Mouse (Mus musculus) hindbrain, embryonic 11.5 days (tissue): ENCODE measurements around the gene Senp5. TPM values are rescaled to one million over a fixed set of nuclear protein-coding genes. Genes with fewer than 3 reads are reported as not detected.
"Not testable (repeated sequence)": the region's sequence is repeated elsewhere in the genome, so short reads cannot be mapped to it uniquely, and the experiment has no call there.

ENCODE experiments used
- ATAC-seq: fragments of 200-750 bp; cut with Nextera tagmentation; 2 replicates; pipeline ENCODE4 v1.8.0; 2017; ENCODE audit warnings: mild to moderate bottlenecking, moderate TSS enrichment, moderate library complexity; ENCODE audit not compliant: low FRiP score
- DNase-seq: peaks from one replicate; pipeline ENCODE4 v3.0.0-alpha.2; 2015; ENCODE audit warnings: low spot score
- H3K27ac ChIP-seq: fragments of 300-500 bp; sonication (generic); 2 replicates; pipeline ENCODE4 v1.5.1; 2014; ENCODE audit warnings: mild to moderate bottlenecking, low read depth, low read length
- H3K27me3 ChIP-seq: fragments of 300-500 bp; sonication (generic); 2 replicates; pipeline ENCODE4 v1.6.1; 2014; ENCODE audit warnings: mild to moderate bottlenecking, low read length, moderate library complexity, mixed read lengths; ENCODE audit not compliant: control insufficient read depth, insufficient read depth
- H3K36me3 ChIP-seq: fragments of 300-500 bp; sonication (generic); 2 replicates; pipeline ENCODE4 v1.6.1; 2014; ENCODE audit warnings: mild to moderate bottlenecking, low read length, moderate library complexity, mixed read lengths; ENCODE audit not compliant: control insufficient read depth, insufficient read depth
- H3K4me1 ChIP-seq: fragments of 300-500 bp; sonication (generic); replicated peaks from 2 replicates; pipeline ENCODE4 v1.6.1; 2014; ENCODE audit warnings: low read length, mixed read lengths; ENCODE audit not compliant: control insufficient read depth, insufficient read depth
- H3K4me2 ChIP-seq: fragments of 300-500 bp; sonication (generic); replicated peaks from 2 replicates; pipeline ENCODE4 v1.6.1; 2014; ENCODE audit warnings: mild to moderate bottlenecking, low read depth, low read length
- H3K4me3 ChIP-seq: fragments of 300-500 bp; sonication (generic); 2 replicates; pipeline ENCODE4 v1.5.1; 2014; ENCODE audit warnings: low read depth, low read length
- H3K9ac ChIP-seq: fragments of 300-500 bp; sonication (generic); 2 replicates; pipeline ENCODE4 v1.6.1; 2014; ENCODE audit warnings: low read depth, low read length
- H3K9me3 ChIP-seq: fragments of 300-500 bp; sonication (generic); 2 replicates; pipeline ENCODE4 v1.6.1; 2016; ENCODE audit warnings: low read length; ENCODE audit not compliant: control insufficient read depth
- WGBS: fragments of 180-500 bp; shearing (Covaris S2); extraction: QIAGEN DNeasy Blood & Tissue Kit; methylation state at CpG from one replicate; pipeline ENCODE4 v1.1.7; 2014; 5-methylcytosine and 5-hydroxymethylcytosine counted together
- polyA plus RNA-seq: library from polyadenylated mRNA; unstranded; fragments of >200 nt; fragmentation: Nextera tagmentation; extraction: Ambion mirVana; gene quantifications from 2 replicates; pipeline ENCODE4 v1.2.1, GENCODE M21; 2014

The Senp5 gene
- polyA plus RNA-seq, 1 experiment from 2014 or later = 18.3 TPM

- H3K4me1 ChIP-seq = peaks cover 8% of the 10 kb centered on the region; the same call in 1 of the 2 replicates
- peak overlapping the region; percentile 87 for H3K4me2 ChIP-seq
- H3K27ac ChIP-seq = no peak overlapping the region
- WGBS = 40% methylated on average over 8 of the region's 8 CpGs
- peak overlapping the region; percentile 85 for H3K4me3 ChIP-seq
- DNase-seq = peak; percentile 5
- no peak for ATAC-seq
- H3K9me3 ChIP-seq = no peaks in the 10 kb centered on the region
- peak overlapping the region; percentile 92 for H3K9ac ChIP-seq
- H3K36me3 ChIP-seq = no peaks in the 10 kb centered on the region
- H3K27me3 ChIP-seq = no peaks in the 10 kb centered on the region
These were observed 55.8 kb downstream of the Senp5 start for GRCm38 (mm10) chr16:31947333-31947732.

GRCm38 (mm10) chr16:31945986-31946385 is 57.1 kb downstream of the Senp5 start:
- ATAC-seq, H3K4me3 ChIP-seq, H3K9me3 ChIP-seq, H3K4me2 ChIP-seq, H3K27me3 ChIP-seq, H3K27ac ChIP-seq, DNase-seq, H3K9ac ChIP-seq, H3K4me1 ChIP-seq, H3K36me3 ChIP-seq: not testable (repeated sequence)
- 85% methylated on average over 6 of the region's 6 CpGs for WGBS

GRCm38 (mm10) chr16:31945372-31945771 is 57.7 kb downstream of the Senp5 start:
- Histone ChIP-seq H3K4me1 (peaks cover 8% of the 10 kb centered on the region; the same call in 1 of the 2 replicates), H3K27me3 (no peaks in the 10 kb centered on the region), H3K9me3 (no peaks in the 10 kb centered on the region), H3K4me2 (no peak overlapping the region), H3K36me3 (no peaks in the 10 kb centered on the region), H3K27ac (no peak overlapping the region), H3K4me3 (no peak overlapping the region), H3K9ac (no peak overlapping the region)
- no peak for DNase-seq
- 88% methylated on average over 6 of the region's 6 CpGs for WGBS
- ATAC-seq = no peak

GRCm38 (mm10) chr16:31944698-31945255 is 58.3 kb downstream of the Senp5 start:
- DNase-seq = no peak
- H3K36me3 ChIP-seq = no peaks in the 10 kb centered on the region
- H3K4me3 ChIP-seq = no peak overlapping the region
- no peak for ATAC-seq
- no peak overlapping the region for H3K4me2 ChIP-seq
- H3K4me1 ChIP-seq = peaks cover 8% of the 10 kb centered on the region; the same call in 1 of the 2 replicates
- H3K27me3 ChIP-seq = no peaks in the 10 kb centered on the region
- H3K9me3 ChIP-seq = no peaks in the 10 kb centered on the region
- H3K27ac ChIP-seq = no peak overlapping the region
- H3K9ac ChIP-seq = no peak overlapping the region
- 90% methylated on average over 12 of the region's 12 CpGs for WGBS

- H3K27me3 ChIP-seq = no peaks in the 10 kb centered on the region
- no peak overlapping the region for H3K4me3 ChIP-seq
- H3K9me3 ChIP-seq = no peaks in the 10 kb centered on the region
- ATAC-seq = peak; percentile 28; the same call in 1 of the 2 replicates
- WGBS = 5% methylated on average over 10 of the region's 10 CpGs
- no peak overlapping the region for H3K27ac ChIP-seq
- no peak overlapping the region for H3K4me2 ChIP-seq
- H3K9ac ChIP-seq = no peak overlapping the region
- H3K36me3 ChIP-seq = no peaks in the 10 kb centered on the region
- DNase-seq = peak; percentile 87
- H3K4me1 ChIP-seq = peaks cover 8% of the 10 kb centered on the region; the same call in 1 of the 2 replicates
These were observed 59.1 kb downstream of the Senp5 start for GRCm38 (mm10) chr16:31943980-31944379.

- no peaks in the 10 kb centered on the region for H3K9me3 ChIP-seq
- WGBS = 72% methylated on average over 2 of the region's 2 CpGs
- no peak for ATAC-seq
These were observed 62.5 kb downstream of the Senp5 start for GRCm38 (mm10) chr16:31940586-31940985.

GRCm38 (mm10) chr16:31938856-31939255 is 64.2 kb downstream of the Senp5 start:
- no peak overlapping the region for H3K4me2 ChIP-seq
- H3K4me1 ChIP-seq = peaks cover 5% of the 10 kb centered on the region; the same call in 1 of the 2 replicates
- peaks cover 14% of the 10 kb centered on the region for H3K27me3 ChIP-seq
- DNase-seq = no peak
- no peak overlapping the region for H3K4me3 ChIP-seq
- no peak overlapping the region for H3K9ac ChIP-seq
- no peaks in the 10 kb centered on the region for H3K36me3 ChIP-seq
- no peak overlapping the region for H3K27ac ChIP-seq
- 76% methylated on average over 6 of the region's 6 CpGs for WGBS
- no peaks in the 10 kb centered on the region for H3K9me3 ChIP-seq
- no peak for ATAC-seq

More at GRCm38 (mm10) chr16:31940586-31940985, 62.5 kb downstream of the Senp5 start:
- DNase-seq = no peak
- H3K9ac ChIP-seq = no peak overlapping the region
- H3K4me1 ChIP-seq = 0 out of 2 replicates have a peak, but pooled peaks cover under 1% of the 10 kb centered on the region
- no peak overlapping the region for H3K27ac ChIP-seq
- no peak overlapping the region for H3K4me2 ChIP-seq
- no peak overlapping the region for H3K4me3 ChIP-seq
- H3K27me3 ChIP-seq = peaks cover 5% of the 10 kb centered on the region; the same call in 1 of the 2 replicates
- no peaks in the 10 kb centered on the region for H3K36me3 ChIP-seq

- Histone ChIP-seq H3K4me2 (no peak overlapping the region), H3K9me3 (no peaks in the 10 kb centered on the region), H3K36me3 (no peaks in the 10 kb centered on the region), H3K27me3 (peaks cover 19% of the 10 kb centered on the region), H3K9ac (no peak overlapping the region), H3K27ac (no peak overlapping the region), H3K4me1 (peaks cover 5% of the 10 kb centered on the region; the same call in 1 of the 2 replicates), H3K4me3 (no peak overlapping the region)
- WGBS = 85% methylated on average over 4 of the region's 4 CpGs
- ATAC-seq = no peak
- DNase-seq = no peak
These were observed 66.5 kb downstream of the Senp5 start for GRCm38 (mm10) chr16:31936568-31936967.
